Mouse (Mus musculus) limb, embryonic 13.5 days (tissue): ENCODE measurements around the gene Mfsd4b1. TPM values are rescaled to one million over a fixed set of nuclear protein-coding genes. Genes with fewer than 3 reads are reported as not detected.

Source experiments
- ATAC-seq: fragments of 200-750 bp; cut with Nextera tagmentation; 2 replicates; pipeline ENCODE4 v1.8.0; 2017; ENCODE audit warnings: low read depth, moderate number of reproducible peaks, moderate TSS enrichment; ENCODE audit not compliant: low FRiP score
- H3K27ac ChIP-seq: fragments of 300-500 bp; sonication (generic); 2 replicates; pipeline ENCODE4 v1.5.1; 2015; ENCODE audit warnings: inconsistent platforms, mild to moderate bottlenecking, moderate library complexity
- H3K27me3 ChIP-seq: fragments of 300-500 bp; sonication (generic); 2 replicates; pipeline ENCODE4 v1.6.1; 2015; ENCODE audit warnings: mild to moderate bottlenecking, inconsistent platforms
- H3K36me3 ChIP-seq: fragments of 300-500 bp; sonication (generic); 2 replicates; pipeline ENCODE4 v1.6.1; 2015; ENCODE audit warnings: inconsistent platforms, mild to moderate bottlenecking, moderate library complexity
- H3K4me1 ChIP-seq: fragments of 300-500 bp; sonication (generic); 2 replicates; pipeline ENCODE4 v1.6.1; 2015; ENCODE audit warnings: inconsistent platforms
- H3K4me2 ChIP-seq: fragments of 300-500 bp; sonication (generic); replicated peaks from 2 replicates; pipeline ENCODE4 v1.6.1; 2015; ENCODE audit warnings: inconsistent platforms, mild to moderate bottlenecking, moderate library complexity
- H3K4me3 ChIP-seq: fragments of 300-500 bp; sonication (generic); 2 replicates; pipeline ENCODE4 v1.5.1; 2015; ENCODE audit warnings: moderate library complexity, mild to moderate bottlenecking, inconsistent platforms
- H3K9ac ChIP-seq: fragments of 300-500 bp; sonication (generic); 2 replicates; pipeline ENCODE4 v1.6.1; 2015; ENCODE audit warnings: mild to moderate bottlenecking, inconsistent platforms
- H3K9me3 ChIP-seq: fragments of 300-500 bp; sonication (generic); 2 replicates; pipeline ENCODE4 v1.6.1; 2016; ENCODE audit warnings: inconsistent platforms
- WGBS: fragments of 180-500 bp; shearing (Covaris S2); methylation state at CpG from one replicate; pipeline ENCODE4 v1.1.7; 2015; 5-methylcytosine and 5-hydroxymethylcytosine counted together
- polyA plus RNA-seq: library from polyadenylated mRNA; unstranded; fragments of >200 nt; fragmentation: Nextera tagmentation; extraction: Ambion mirVana; gene quantifications from 2 replicates; pipeline ENCODE4 v1.2.1, GENCODE M21; 2015

Mfsd4b1 gene
- polyA plus RNA-seq, 1 experiment from 2014 or later = 0.41 TPM

DNA sequence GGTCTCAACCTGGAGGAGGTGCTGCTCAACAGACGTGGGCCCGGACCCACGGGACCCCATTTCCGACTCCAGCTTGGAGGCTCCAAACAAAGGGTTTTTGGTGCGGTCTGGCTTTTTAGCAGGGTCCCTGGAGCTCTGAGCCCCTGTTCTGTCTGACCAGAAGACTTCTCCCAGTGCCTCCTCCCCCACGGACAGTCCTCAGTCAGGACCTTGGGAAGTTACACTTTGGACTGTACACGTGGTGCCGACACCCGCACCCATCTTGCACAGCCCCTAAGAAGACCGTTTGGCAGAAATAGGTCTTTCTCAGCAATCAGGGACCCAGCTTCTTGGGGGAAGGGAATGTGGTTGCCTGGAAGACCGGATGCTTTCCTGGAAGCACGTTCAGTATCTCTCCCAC, 38.6 kb downstream of the Mfsd4b1 start, which contains the start of gene Mfsd4b5:
TSS of gene Mfsd4b5 (minus strand) at position 181 of the 400 bp plus-strand sequence.
- no peak for ATAC-seq
- no peak within 1 kb of the TSS for H3K4me2 ChIP-seq
- H3K36me3 ChIP-seq = no peaks in the 10 kb centered on the region
- no peaks in the 10 kb centered on the region for H3K4me1 ChIP-seq
- 87% methylated on average over 12 of the region's 12 CpGs for WGBS
- no peaks in the 10 kb centered on the region for H3K27me3 ChIP-seq
- no peak within 1 kb of the TSS for H3K9ac ChIP-seq
- H3K27ac ChIP-seq = no peak within 1 kb of the TSS
- no peaks in the 10 kb centered on the region for H3K9me3 ChIP-seq
- H3K4me3 ChIP-seq = no peak within 1 kb of the TSS

- no peak for ATAC-seq
- H3K9me3 ChIP-seq = peaks cover 13% of the 10 kb centered on the region
- H3K4me2 ChIP-seq = no peak overlapping the region
- no peak overlapping the region for H3K9ac ChIP-seq
- H3K36me3 ChIP-seq = no peaks in the 10 kb centered on the region
- H3K27ac ChIP-seq = no peak overlapping the region
- no peak overlapping the region for H3K4me3 ChIP-seq
- WGBS = 39% methylated on average over 5 of the region's 5 CpGs
- no peaks in the 10 kb centered on the region for H3K4me1 ChIP-seq
- H3K27me3 ChIP-seq = no peaks in the 10 kb centered on the region
Measured at GRCm38 (mm10) chr10:39982604-39983003, 42.5 kb downstream of the Mfsd4b1 start.

GRCm38 (mm10) chr10:39978231-39978630, 46.8 kb downstream of the Mfsd4b1 start:
- Histone ChIP-seq H3K27ac (no peak overlapping the region), H3K4me1 (no peaks in the 10 kb centered on the region; the same call in 1 of the 2 replicates), H3K27me3 (no peaks in the 10 kb centered on the region), H3K9ac (no peak overlapping the region), H3K9me3 (peaks cover 17% of the 10 kb centered on the region), H3K36me3 (no peaks in the 10 kb centered on the region), H3K4me3 (no peak overlapping the region), H3K4me2 (no peak overlapping the region)
- WGBS = 92% methylated on average over 1 of the region's 1 CpGs
- no peak for ATAC-seq

- Histone ChIP-seq H3K4me3 (no peak overlapping the region), H3K27ac (no peak overlapping the region), H3K9me3 (peaks cover 17% of the 10 kb centered on the region), H3K4me2 (no peak overlapping the region), H3K27me3 (no peaks in the 10 kb centered on the region), H3K9ac (no peak overlapping the region), H3K4me1 (no peaks in the 10 kb centered on the region; the same call in 1 of the 2 replicates), H3K36me3 (no peaks in the 10 kb centered on the region)
- WGBS = 96% methylated on average over 4 of the region's 4 CpGs
- ATAC-seq = no peak
Measured at GRCm38 (mm10) chr10:39977346-39977745, 47.7 kb downstream of the Mfsd4b1 start.

- no peak for ATAC-seq
- no peak overlapping the region for H3K4me2 ChIP-seq
- H3K27ac ChIP-seq = no peak overlapping the region
- no peaks in the 10 kb centered on the region; the same call in 1 of the 2 replicates for H3K4me1 ChIP-seq
- 45% methylated on average over 2 of the region's 2 CpGs for WGBS
- H3K9ac ChIP-seq = no peak overlapping the region
- no peak overlapping the region for H3K4me3 ChIP-seq
- peaks cover 17% of the 10 kb centered on the region for H3K9me3 ChIP-seq
- no peaks in the 10 kb centered on the region for H3K27me3 ChIP-seq
- no peaks in the 10 kb centered on the region for H3K36me3 ChIP-seq
Measured at GRCm38 (mm10) chr10:39975771-39976170, 49.3 kb downstream of the Mfsd4b1 start.

GRCm38 (mm10) chr10:39974982-39975381, 50.1 kb downstream of the Mfsd4b1 start:
- Histone ChIP-seq H3K4me3 (no peak overlapping the region), H3K27ac (no peak overlapping the region), H3K9ac (no peak overlapping the region), H3K27me3 (no peaks in the 10 kb centered on the region), H3K4me2 (no peak overlapping the region), H3K4me1 (no peaks in the 10 kb centered on the region; the same call in 1 of the 2 replicates), H3K36me3 (no peaks in the 10 kb centered on the region), H3K9me3 (peaks cover 17% of the 10 kb centered on the region)
- WGBS = 47% methylated on average over 11 of the region's 11 CpGs
- no peak for ATAC-seq

- Histone ChIP-seq H3K9ac (no peak overlapping the region), H3K4me2 (no peak overlapping the region), H3K36me3 (no peaks in the 10 kb centered on the region), H3K4me3 (no peak overlapping the region), H3K27ac (no peak overlapping the region), H3K4me1 (no peaks in the 10 kb centered on the region), H3K27me3 (no peaks in the 10 kb centered on the region), H3K9me3 (no peaks in the 10 kb centered on the region)
- WGBS = 83% methylated on average over 3 of the region's 3 CpGs
- no peak for ATAC-seq
Measured at GRCm38 (mm10) chr10:39967512-39967911, 57.6 kb downstream of the Mfsd4b1 start.

- peaks cover 6% of the 10 kb centered on the region; the same call in 1 of the 2 replicates for H3K4me1 ChIP-seq
- no peaks in the 10 kb centered on the region for H3K36me3 ChIP-seq
- H3K9me3 ChIP-seq = no peaks in the 10 kb centered on the region
- ATAC-seq = no peak
- WGBS = 37% methylated on average over 1 of the region's 1 CpGs
- no peak overlapping the region for H3K27ac ChIP-seq
- no peak overlapping the region for H3K4me3 ChIP-seq
- H3K27me3 ChIP-seq = 0 out of 2 replicates have a peak, but pooled peaks cover 5% of the 10 kb centered on the region
- no peak overlapping the region for H3K9ac ChIP-seq
- no peak overlapping the region for H3K4me2 ChIP-seq
Measured at GRCm38 (mm10) chr10:39961906-39962305, 63.2 kb downstream of the Mfsd4b1 start.

- peak; percentile 60 for ATAC-seq
Measured at GRCm38 (mm10) chr10:39960441-39960822, 64.6 kb downstream of the Mfsd4b1 start.

DNA sequence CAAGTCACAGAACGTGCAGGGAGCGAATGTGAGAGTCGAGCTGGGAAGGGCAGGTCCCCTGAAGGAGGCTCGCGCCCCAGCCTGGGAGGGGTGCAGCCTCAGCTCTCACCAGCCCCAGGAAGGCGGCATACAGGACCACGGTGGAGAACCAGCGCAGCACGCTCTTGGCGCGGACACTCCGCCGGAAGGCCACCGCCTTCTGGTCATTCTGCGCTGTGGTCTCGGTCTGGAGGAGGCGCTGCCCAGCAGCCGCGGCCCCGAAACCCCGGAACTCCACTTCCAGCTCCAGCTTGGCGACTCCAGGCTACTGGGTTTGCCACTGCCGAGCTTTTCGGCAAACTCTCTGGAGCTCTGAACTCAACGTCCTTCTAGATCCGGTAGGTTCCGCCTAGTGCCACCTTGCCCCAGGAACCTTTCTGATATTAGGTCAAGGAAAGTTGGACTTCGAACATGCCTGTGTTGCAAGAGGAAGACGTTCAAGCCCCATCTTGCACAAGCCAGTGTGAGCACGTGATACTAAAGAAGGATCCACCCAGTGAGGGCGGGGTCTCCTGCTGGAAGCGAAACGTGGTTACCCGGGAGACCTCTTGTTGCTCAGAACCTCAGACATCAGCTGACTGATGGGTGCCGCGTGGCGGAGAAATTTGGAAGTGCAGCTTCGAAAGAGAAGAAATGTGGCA, 65.2 kb downstream of the Mfsd4b1 start, which contains the start of gene Mfsd4b3:
TSS of gene Mfsd4b3 (minus strand) at position 393 of the 680 bp plus-strand sequence.
- WGBS = under 1% methylated on average over 38 of the region's 38 CpGs
- no peak within 1 kb of the TSS for H3K27ac ChIP-seq

More at GRCm38 (mm10) chr10:39960441-39960822, 64.6 kb downstream of the Mfsd4b1 start:
- Histone ChIP-seq H3K4me2 (peak overlapping the region; percentile 94), H3K9me3 (no peaks in the 10 kb centered on the region), H3K27me3 (0 out of 2 replicates have a peak, but pooled peaks cover 5% of the 10 kb centered on the region), H3K9ac (no peak overlapping the region), H3K27ac (no peak overlapping the region), H3K4me1 (peaks cover 6% of the 10 kb centered on the region; the same call in 1 of the 2 replicates), H3K4me3 (peak overlapping the region; percentile 51; the same call in 1 of the 2 replicates), H3K36me3 (no peaks in the 10 kb centered on the region)
- 45% methylated on average over 11 of the region's 11 CpGs for WGBS

GRCm38 (mm10) chr10:39958266-39958665, 66.8 kb downstream of the Mfsd4b1 start:
- ATAC-seq = no peak
- Histone ChIP-seq H3K9me3 (no peaks in the 10 kb centered on the region), H3K27me3 (0 out of 2 replicates have a peak, but pooled peaks cover 5% of the 10 kb centered on the region), H3K9ac (no peak overlapping the region), H3K4me2 (no peak overlapping the region), H3K27ac (no peak overlapping the region), H3K4me3 (no peak overlapping the region), H3K36me3 (no peaks in the 10 kb centered on the region), H3K4me1 (peaks cover 6% of the 10 kb centered on the region; the same call in 1 of the 2 replicates)
- 58% methylated on average over 4 of the region's 4 CpGs for whole genome bisulfite sequencing

More for the DNA sequence above, 65.2 kb downstream of the Mfsd4b1 start, which contains the start of gene Mfsd4b3:
- H3K4me2 ChIP-seq = peak within 1 kb of the TSS; percentile 94
- peak; percentile 98 for ATAC-seq
- H3K4me1 ChIP-seq = peaks cover 6% of the 10 kb centered on the region; the same call in 1 of the 2 replicates
- H3K9me3 ChIP-seq = no peaks in the 10 kb centered on the region
- H3K9ac ChIP-seq = peak within 1 kb of the TSS; percentile 70
- H3K36me3 ChIP-seq = no peaks in the 10 kb centered on the region
- H3K27me3 ChIP-seq = 0 out of 2 replicates have a peak, but pooled peaks cover 5% of the 10 kb centered on the region
- H3K4me3 ChIP-seq = peak within 1 kb of the TSS; percentile 51

- 70% methylated on average over 2 of the region's 2 CpGs for WGBS
- H3K36me3 ChIP-seq = no peaks in the 10 kb centered on the region
- H3K9ac ChIP-seq = no peak overlapping the region
- H3K4me3 ChIP-seq = no peak overlapping the region
- H3K9me3 ChIP-seq = no peaks in the 10 kb centered on the region
- 0 out of 2 replicates have a peak, but pooled peaks cover 5% of the 10 kb centered on the region for H3K27me3 ChIP-seq
- peaks cover 6% of the 10 kb centered on the region; the same call in 1 of the 2 replicates for H3K4me1 ChIP-seq
- H3K27ac ChIP-seq = no peak overlapping the region
- ATAC-seq = no peak
- no peak overlapping the region for H3K4me2 ChIP-seq
Measured at GRCm38 (mm10) chr10:39956340-39956878, 68.7 kb downstream of the Mfsd4b1 start.
